ENCODE assay signal across 21 mouse cellular contexts in the genomic region with DNA sequence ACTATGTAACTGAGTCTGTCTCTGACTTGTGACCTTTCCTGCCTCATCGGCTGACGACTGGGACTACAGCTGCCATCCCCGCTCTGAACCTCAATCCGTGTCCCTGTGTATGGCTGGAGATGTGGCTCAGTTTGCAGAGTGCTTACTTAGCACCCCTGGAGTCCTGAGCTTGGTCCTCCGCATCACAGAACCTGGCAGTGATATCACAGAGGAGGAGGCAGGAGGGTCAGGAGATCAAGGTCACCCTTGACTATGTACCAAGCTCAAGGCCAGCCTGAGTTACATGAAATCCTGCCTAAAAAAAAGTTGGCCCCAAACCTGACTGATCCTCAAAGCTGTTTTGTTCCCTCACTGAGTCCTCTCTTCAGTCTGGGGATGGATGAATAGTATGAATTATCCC. TPM values are rescaled to one million over a fixed set of nuclear protein-coding genes. Genes with fewer than 3 reads are reported as not detected.
DNase-seq lines count a peak whose midpoint lies in the region; ATAC-seq and TF ChIP-seq lines count a peak whose summit lies in the region.
"Had no signal": no experiment of that assay in that cellular context is flagged by ENCODE, and none has a peak within 500 bp of the region (broad histone marks: within the 10 kb centered on the region; RNA-seq: fewer than 3 reads in every experiment).

No protein-coding gene starts in this region.

- TF ChIP-seq POLR2A in liver, adult 2 months (IDR thresholded peaks at IDR 0.05; ENCODE audit: extremely low read depth, insufficient read depth, low read length) = no peak
- no peak for TF ChIP-seq POLR2A in testis, adult 2 months (IDR thresholded peaks at IDR 0.05; ENCODE audit: control insufficient read depth, low read depth, low read length)

- no peaks in the 10 kb centered on the region for H3K9me3 ChIP-seq in liver, embryonic 11.5 days (ENCODE audit: control insufficient read depth, low read length)
- H3K9me3 ChIP-seq: embryonic facial prominence, embryonic 13.5 days; forebrain, embryonic 12.5 days; heart, embryonic 13.5 days; hindbrain, embryonic 12.5 days had no signal

- DNase-seq in adrenal gland, postnatal 36 days = peak; percentile 42 to 48
- no peak for DNase-seq in adrenal gland, adult 8-10 months
- DNase-seq in liver, adult 2 months (ENCODE audit: extremely low read depth, low read depth, low spot score) = peak; percentile 96
- DNase-seq in liver, embryonic 11.5 days (ENCODE audit: low spot score) = no peak
- no peak for DNase-seq in testis, postnatal 10 days (ENCODE audit: low spot score)
- DNase-seq: cerebellum, adult 11 months; cerebellum, adult 8-10 months; gastrocnemius, postnatal 14 days; heart, postnatal 4 days had no signal

- H3K4me1 ChIP-seq in liver, adult 2 months (ENCODE audit: control insufficient read depth, insufficient read depth, low read length) = peaks cover 32% of the 10 kb centered on the region
- H3K4me1 ChIP-seq in liver, embryonic 11.5 days (replicated peaks; ENCODE audit: control insufficient read depth, insufficient read depth, low read length) = peaks cover 11% of the 10 kb centered on the region
- H3K4me1 ChIP-seq in testis, adult 2 months (ENCODE audit: control insufficient read depth, insufficient read depth, low read length) = peaks cover 9% of the 10 kb centered on the region

- no peak for ATAC-seq in liver, embryonic 11.5 days (replicated peaks; ENCODE audit: low FRiP score)
- ATAC-seq: activated CD4-positive, CD25-positive, alpha-beta regulatory T cell, adult 4 months; forebrain, embryonic 16.5 days; hindbrain, embryonic 16.5 days; inflammation-experienced regulatory T-cells, adult 6 months; Patski had no signal

- TF ChIP-seq CTCF in liver, adult 2 months (IDR thresholded peaks at IDR 0.05; ENCODE audit: low read depth, low read length) = no peak
- no peak for TF ChIP-seq CTCF in testis, adult 2 months (IDR thresholded peaks at IDR 0.05; ENCODE audit: control insufficient read depth, insufficient read depth, insufficient replicate concordance, low read depth, low read length)

- no peaks in the 10 kb centered on the region; the same call in 1 of the 2 replicates for H3K36me3 ChIP-seq in liver, adult 2 months (ENCODE audit: control insufficient read depth, insufficient read depth, low read length)
- no peaks in the 10 kb centered on the region for H3K36me3 ChIP-seq in liver, embryonic 11.5 days (ENCODE audit: control insufficient read depth, insufficient read depth, low read length)
- H3K36me3 ChIP-seq in testis, adult 2 months (ENCODE audit: control insufficient read depth, insufficient read depth, low read length) = no peaks in the 10 kb centered on the region
- H3K36me3 ChIP-seq: embryonic facial prominence, embryonic 13.5 days; forebrain, embryonic 12.5 days; heart, embryonic 13.5 days; hindbrain, embryonic 12.5 days had no signal

- H3K9ac ChIP-seq in liver, adult 2 months (ENCODE audit: low read depth, low read length) = peak overlapping the region; percentile 49
- H3K9ac ChIP-seq in liver, embryonic 11.5 days (ENCODE audit: low read depth, low read length) = no peak overlapping the region
- H3K9ac ChIP-seq: embryonic facial prominence, embryonic 13.5 days; forebrain, embryonic 12.5 days; heart, embryonic 13.5 days; hindbrain, embryonic 12.5 days had no signal

- 0 out of 2 replicates have a peak, but pooled peaks cover 2% of the 10 kb centered on the region for H3K79me2 ChIP-seq in liver, adult 2 months (ENCODE audit: control insufficient read depth, insufficient read depth, low read length)

- H3K27ac ChIP-seq in liver, adult 2 months (replicated peaks; ENCODE audit: insufficient read depth, low read depth, low read length) = peak overlapping the region; percentile 98
- H3K27ac ChIP-seq in liver, embryonic 11.5 days (ENCODE audit: low read depth, low read length) = no peak overlapping the region
- H3K27ac ChIP-seq in testis, adult 2 months (ENCODE audit: control insufficient read depth, insufficient read depth, low read depth, low read length) = peak overlapping the region; percentile 63
- H3K27ac ChIP-seq: embryonic facial prominence, embryonic 13.5 days; forebrain, embryonic 12.5 days; heart, embryonic 13.5 days; hindbrain, embryonic 12.5 days had no signal

- WGBS in liver, adult 2 months = 25% methylated on average over 5 of the region's 5 CpGs
- WGBS in liver, embryonic 11.5 days = 62% methylated on average over 5 of the region's 5 CpGs

- no peak overlapping the region for H3K4me2 ChIP-seq in liver, embryonic 11.5 days
- H3K4me2 ChIP-seq: embryonic facial prominence, embryonic 13.5 days; forebrain, embryonic 12.5 days; heart, embryonic 13.5 days; hindbrain, embryonic 12.5 days had no signal

- H3K27me3 ChIP-seq in liver, adult 2 months (ENCODE audit: control insufficient read depth, insufficient read depth, low read length) = no peaks in the 10 kb centered on the region
- peaks cover 19% of the 10 kb centered on the region for H3K27me3 ChIP-seq in liver, embryonic 11.5 days (replicated peaks; ENCODE audit: control insufficient read depth, insufficient read depth, low read length)
- no peaks in the 10 kb centered on the region for H3K27me3 ChIP-seq in testis, adult 2 months (ENCODE audit: control insufficient read depth, insufficient read depth, low read length)

- no peak overlapping the region for H3K4me3 ChIP-seq in liver, adult 2 months (ENCODE audit: insufficient read depth, low read depth, low read length)
- H3K4me3 ChIP-seq in liver, embryonic 11.5 days (ENCODE audit: low read depth, low read length) = no peak overlapping the region
- no peak overlapping the region for H3K4me3 ChIP-seq in testis, adult 2 months (ENCODE audit: control insufficient read depth, low read depth, low read length)
- H3K4me3 ChIP-seq: embryonic facial prominence, embryonic 13.5 days; forebrain, embryonic 12.5 days; heart, embryonic 13.5 days; hindbrain, embryonic 12.5 days had no signal

RNA-seq across cellular contexts. Expression of a gene that starts 0.7 kb away (rescaled TPM):
- 100 to 1,000 TPM; 167 to 239 TPM for total RNA-seq in adrenal gland, postnatal 36 days (2021)
- 100 to 1,000 TPM; 110 to 212 (median 163) TPM for total RNA-seq in adrenal gland, adult 8-10 months (2022)
- 127 and 154 TPM in 2 replicates for total RNA-seq in liver, adult 2 months (2014; rRNA removed)
- 1,507 and 1,555 TPM in 2 replicates for polyA plus RNA-seq in liver, adult 2 months (2012; rRNA removed)
- polyA plus RNA-seq in liver, embryonic 11.5 days (2014; fragmentation: Nextera tagmentation; extraction: Ambion mirVana) = 23.5 and 35.8 TPM in 2 replicates
- polyA plus RNA-seq in testis, adult 2 months (2012; rRNA removed) = 94.7 and 104 TPM in 2 replicates
- total RNA-seq: CH12.LX; granulocyte monocyte progenitor cell, adult 5-6 weeks had no signal
- polyA plus RNA-seq: activated CD4-positive, CD25-positive, alpha-beta regulatory T cell, adult 4 months; Patski had no signal

RNA-seq across cellular contexts. Expression of a gene that starts 1.4 kb away (rescaled TPM):
- 1 to 10 TPM; 2.7 to 5.4 TPM for total RNA-seq in adrenal gland, postnatal 36 days (2021)
- 1 to 10 TPM; 2.8 to 8.8 (median 4.2) TPM for total RNA-seq in adrenal gland, adult 8-10 months (2022)
- total RNA-seq in liver, adult 2 months (2014; rRNA removed) = 0.07 and 0.18 TPM in 2 replicates
- polyA plus RNA-seq in liver, adult 2 months (2012; rRNA removed) = 0.04 and 0.09 TPM in 2 replicates
- polyA plus RNA-seq in liver, embryonic 11.5 days (2014; fragmentation: Nextera tagmentation; extraction: Ambion mirVana) = 0.30 and 0.45 TPM in 2 replicates
- polyA plus RNA-seq in testis, adult 2 months (2012; rRNA removed) = 2.0 TPM in 2 replicates
- total RNA-seq: CH12.LX; granulocyte monocyte progenitor cell, adult 5-6 weeks had no signal

RNA-seq across cellular contexts. Expression of a gene that starts 6.5 kb away (rescaled TPM):
- total RNA-seq in adrenal gland, postnatal 36 days (2021) = 1 to 10 TPM; 1.2 to 1.6 TPM
- total RNA-seq in adrenal gland, adult 8-10 months (2022) = 1 to 10 TPM; 2.0 to 4.1 (median 2.3) TPM
- 0.47 TPM in 1 of 2 replicates, not detected in the other for total RNA-seq in liver, adult 2 months (2014; rRNA removed)
- 0.40 and 0.92 TPM in 2 replicates for polyA plus RNA-seq in liver, adult 2 months (2012; rRNA removed)
- polyA plus RNA-seq in liver, embryonic 11.5 days (2014; fragmentation: Nextera tagmentation; extraction: Ambion mirVana) = 1.9 and 2.6 TPM in 2 replicates
- polyA plus RNA-seq in testis, adult 2 months (2012; rRNA removed) = 1.3 and 1.6 TPM in 2 replicates
- total RNA-seq: CH12.LX; granulocyte monocyte progenitor cell, adult 5-6 weeks had no signal
- polyA plus RNA-seq: activated CD4-positive, CD25-positive, alpha-beta regulatory T cell, adult 4 months; inflammation-experienced regulatory T-cells, adult 6 months; Patski had no signal

RNA-seq across cellular contexts. Expression of a gene that starts 15.4 kb away (rescaled TPM):
- 100 to 1,000 TPM in 1 of 2 experiments, 10 to 100 TPM in 1; 34.8 to 103 TPM for total RNA-seq in adrenal gland, postnatal 36 days (2021)
- total RNA-seq in adrenal gland, adult 8-10 months (2022) = 10 to 100 TPM; 53.1 to 81.6 (median 58.8) TPM
- total RNA-seq in liver, adult 2 months (2014; rRNA removed) = 3.6 and 3.8 TPM in 2 replicates
- 5.4 and 7.8 TPM in 2 replicates for polyA plus RNA-seq in liver, adult 2 months (2012; rRNA removed)
- 28.1 and 31.1 TPM in 2 replicates for polyA plus RNA-seq in liver, embryonic 11.5 days (2014; fragmentation: Nextera tagmentation; extraction: Ambion mirVana)
- 8.3 and 12.1 TPM in 2 replicates for polyA plus RNA-seq in testis, adult 2 months (2012; rRNA removed)

RNA-seq across cellular contexts. Expression of a gene that starts 18.8 kb away (rescaled TPM):
- 1 to 10 TPM; 1.5 to 2.3 TPM for total RNA-seq in adrenal gland, postnatal 36 days (2021)
- 1 to 10 TPM in 1 of 4 experiments, under 1 TPM in 3; 0.73 to 1.3 (median 0.86) TPM for total RNA-seq in adrenal gland, adult 8-10 months (2022)
- 0.27 and 0.46 TPM in 2 replicates for total RNA-seq in liver, adult 2 months (2014; rRNA removed)
- polyA plus RNA-seq in liver, adult 2 months (2012; rRNA removed) = 0.50 and 0.83 TPM in 2 replicates
- 1.2 and 1.7 TPM in 2 replicates for polyA plus RNA-seq in liver, embryonic 11.5 days (2014; fragmentation: Nextera tagmentation; extraction: Ambion mirVana)
- polyA plus RNA-seq in testis, adult 2 months (2012; rRNA removed) = 0.64 and 6.4 TPM in 2 replicates
- total RNA-seq: CH12.LX; granulocyte monocyte progenitor cell, adult 5-6 weeks had no signal
- polyA plus RNA-seq: activated CD4-positive, CD25-positive, alpha-beta regulatory T cell, adult 4 months; Patski had no signal

Comparison
In these comparisons a context has a peak if more than half of its experiments do, and no peak if none do; other contexts are left out.
1. DNase-seq: peak in adrenal gland, postnatal 36 days (2 of 2) and liver, adult 2 months (single experiment); none in adrenal gland, adult 8-10 months (single experiment), liver, embryonic 11.5 days (single experiment) and testis, postnatal 10 days (single experiment).